Comparison of ENCODE assay signal across 8 mouse cellular contexts in the genomic region with DNA sequence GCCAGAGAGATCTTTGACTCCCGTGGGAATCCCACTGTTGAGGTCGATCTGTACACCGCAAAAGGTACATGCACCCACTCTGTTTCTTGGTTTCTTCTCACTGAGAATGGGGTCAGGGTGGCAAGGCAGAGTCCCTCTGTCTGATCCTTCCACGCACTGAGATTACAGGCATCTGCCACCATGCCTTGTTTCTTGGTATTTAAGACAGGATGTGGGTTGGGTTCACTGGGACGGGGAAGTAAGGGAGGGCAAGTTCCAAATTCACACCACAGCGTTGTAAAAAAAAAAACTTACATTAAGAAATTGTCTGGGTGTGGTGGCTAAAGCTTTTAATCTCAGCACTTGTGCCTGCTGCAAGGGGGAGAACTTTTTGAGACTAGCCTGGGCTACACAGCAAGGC. TPM values are rescaled to one million over a fixed set of nuclear protein-coding genes. Genes with fewer than 3 reads are reported as not detected.
DNase-seq lines count a peak whose midpoint lies in the region; ATAC-seq and TF ChIP-seq lines count a peak whose summit lies in the region.

No protein-coding gene starts in this region.

- H3K27me3 ChIP-seq in erythroblast, embryonic 14.5 days (ENCODE audit: control insufficient read depth) = no peaks in the 10 kb centered on the region
- H3K27me3 ChIP-seq in hindbrain, embryonic 12.5 days = no peaks in the 10 kb centered on the region
- no peaks in the 10 kb centered on the region for H3K27me3 ChIP-seq in midbrain, embryonic 12.5 days

- peak overlapping the region; percentile 10 for H3K4me3 ChIP-seq in erythroblast, embryonic 14.5 days (replicated peaks)
- peak overlapping the region; percentile 93 to 98 for H3K4me3 ChIP-seq in ES-E14 (ENCODE audit: insufficient read depth in 1 of 2, low read depth in 1 of 2, low read length in 2 of 2, poor library complexity in 1 of 2, severe bottlenecking in 1 of 2)
- H3K4me3 ChIP-seq in hindbrain, embryonic 12.5 days = peak overlapping the region; percentile 85
- peak overlapping the region; percentile 82 for H3K4me3 ChIP-seq in midbrain, embryonic 12.5 days

- in situ Hi-C loops in ES-E14 (cut with MboI; ENCODE audit: low sequenced_read_pairs in 2 of 2, unreplicated experiment in 2 of 2) = no loop called here

- H3K27ac ChIP-seq in ES-E14 (ENCODE audit: insufficient read depth, low read depth, low read length, poor library complexity, severe bottlenecking) = peak overlapping the region; percentile 85
- H3K27ac ChIP-seq in hindbrain, embryonic 12.5 days = peak overlapping the region; percentile 40; the same call in 1 of the 2 replicates
- H3K27ac ChIP-seq in midbrain, embryonic 12.5 days (replicated peaks) = no peak overlapping the region; the same call in 1 of the 2 replicates

- 31% methylated on average over 6 of the region's 6 CpGs for WGBS in hindbrain, embryonic 12.5 days
- 41% methylated on average over 6 of the region's 6 CpGs for WGBS in midbrain, embryonic 12.5 days

- H3K9me3 ChIP-seq in erythroblast, embryonic 14.5 days (ENCODE audit: control insufficient read depth, low read length) = no peaks in the 10 kb centered on the region
- H3K9me3 ChIP-seq in ES-E14 (ENCODE audit: control insufficient read depth, insufficient read depth, low read depth, low read length) = no peaks in the 10 kb centered on the region
- no peaks in the 10 kb centered on the region for H3K9me3 ChIP-seq in hindbrain, embryonic 12.5 days (replicated peaks)
- H3K9me3 ChIP-seq in midbrain, embryonic 12.5 days = no peaks in the 10 kb centered on the region

- no peak for DNase-seq in ES-E14 (ENCODE audit: low read depth, low spot score)
- no peak for DNase-seq in right cerebral cortex, adult 2 months (ENCODE audit: low spot score in 2 of 2)
- DNase-seq in frontal cortex, adult 2 months (ENCODE audit: extremely low spot score in 1 of 2, low spot score in 1 of 2) = no peak
- no peak for DNase-seq in adrenal gland, postnatal 10 days

- H3K4me1 ChIP-seq in erythroblast, embryonic 14.5 days (ENCODE audit: control insufficient read depth) = peaks cover 53% of the 10 kb centered on the region
- H3K4me1 ChIP-seq in ES-E14 (ENCODE audit: control insufficient read depth in 2 of 2, insufficient read depth in 2 of 2, low read length in 2 of 2, poor library complexity in 1 of 2) = peaks cover 7 to 12% of the 10 kb centered on the region in 2 experiments; a peak in 3 of 4 replicates
- H3K4me1 ChIP-seq in hindbrain, embryonic 12.5 days = peaks cover 55% of the 10 kb centered on the region
- H3K4me1 ChIP-seq in midbrain, embryonic 12.5 days = peaks cover 49% of the 10 kb centered on the region

- peaks cover 53% of the 10 kb centered on the region for H3K36me3 ChIP-seq in erythroblast, embryonic 14.5 days (ENCODE audit: control insufficient read depth)
- H3K36me3 ChIP-seq in ES-E14 (ENCODE audit: control insufficient read depth, insufficient read depth, low read length, poor library complexity, severe bottlenecking) = peaks cover 67% of the 10 kb centered on the region
- H3K36me3 ChIP-seq in hindbrain, embryonic 12.5 days = peaks cover 40% of the 10 kb centered on the region
- H3K36me3 ChIP-seq in midbrain, embryonic 12.5 days = peaks cover 41% of the 10 kb centered on the region

- peak overlapping the region; percentile 93 for H3K9ac ChIP-seq in ES-E14 (ENCODE audit: insufficient read depth, low read depth, low read length, poor library complexity, severe bottlenecking)
- H3K9ac ChIP-seq in hindbrain, embryonic 12.5 days = peak overlapping the region; percentile 86; the same call in 1 of the 2 replicates
- no peak overlapping the region for H3K9ac ChIP-seq in midbrain, embryonic 12.5 days (replicated peaks)

- ATAC-seq in erythroblast, adult 5-6 weeks (replicated peaks; ENCODE audit: low FRiP score, poor library complexity, severe bottlenecking) = no peak
- ATAC-seq in hindbrain, embryonic 12.5 days (ENCODE audit: low FRiP score) = no peak
- no peak for ATAC-seq in midbrain, embryonic 12.5 days (ENCODE audit: low FRiP score, low read depth)

- H3K4me2 ChIP-seq in hindbrain, embryonic 12.5 days (replicated peaks) = peak overlapping the region; percentile 80
- H3K4me2 ChIP-seq in midbrain, embryonic 12.5 days (replicated peaks) = peak overlapping the region; percentile 63

TF ChIP-seq in ES-E14, 5 proteins besides CTCF, POLR2A, EP300 and RAD21:
- no peak for TF ChIP-seq CHD2 (IDR thresholded peaks at IDR 0.05; ENCODE audit: low read depth, low read length)
- TF ChIP-seq ZNF384 (IDR thresholded peaks at IDR 0.05; ENCODE audit: low read depth, low read length) = 0 out of 2 replicates have a peak, but pooled peaks have one; percentile 33

RNA-seq across cellular contexts. Expression of a gene that starts 3.0 kb away (rescaled TPM):
- 25.2 and 47.2 TPM in 2 replicates for polyA plus RNA-seq in erythroblast, embryonic 14.5 days (2012)
- total RNA-seq in erythroblast, adult 5-6 weeks (2015; ENCODE audit: low replicate concordance) = 111 and 119 TPM in 2 replicates
- 73.2 and 74.7 TPM in 2 replicates for total RNA-seq in erythroblast, adult 5-6 weeks (2017; ENCODE audit: low replicate concordance)
- total RNA-seq in ES-E14 (2012; rRNA removed) = 824 and 994 TPM in 2 replicates
- 1,309 and 1,398 TPM in 2 replicates for polyA plus RNA-seq in hindbrain, embryonic 12.5 days (2016; fragmentation: Nextera tagmentation; extraction: Ambion mirVana)
- polyA plus RNA-seq in midbrain, embryonic 12.5 days (2016; fragmentation: Nextera tagmentation; extraction: Ambion mirVana) = 1,057 and 1,083 TPM in 2 replicates
- 979 and 1,007 TPM in 2 replicates for polyA plus RNA-seq in frontal cortex, adult 2 months (2012; rRNA removed)
- total RNA-seq in adrenal gland, postnatal 10 days (2021) = 100 to 1,000 TPM; 442 to 474 TPM

RNA-seq across cellular contexts. Expression of a gene that starts 38.4 kb away (rescaled TPM):
- polyA plus RNA-seq in erythroblast, embryonic 14.5 days (2012) = not detected in 2 replicates
- total RNA-seq in erythroblast, adult 5-6 weeks (2015; ENCODE audit: low replicate concordance) = not detected in 2 replicates
- not detected in 2 replicates for total RNA-seq in erythroblast, adult 5-6 weeks (2017; ENCODE audit: low replicate concordance)
- total RNA-seq in ES-E14 (2012; rRNA removed) = 0.18 and 0.21 TPM in 2 replicates
- 0.41 TPM in 1 of 2 replicates, not detected in the other for polyA plus RNA-seq in hindbrain, embryonic 12.5 days (2016; fragmentation: Nextera tagmentation; extraction: Ambion mirVana)
- not detected in 2 replicates for polyA plus RNA-seq in midbrain, embryonic 12.5 days (2016; fragmentation: Nextera tagmentation; extraction: Ambion mirVana)
- polyA plus RNA-seq in frontal cortex, adult 2 months (2012; rRNA removed) = 0.15 TPM in 1 of 2 replicates, not detected in the other
- total RNA-seq in adrenal gland, postnatal 10 days (2021) = under 1 TPM; 0.27 to 0.54 TPM

RNA-seq across cellular contexts. Expression of a gene that starts 41.9 kb away (rescaled TPM):
- polyA plus RNA-seq in erythroblast, embryonic 14.5 days (2012) = 3.1 and 3.5 TPM in 2 replicates
- 11.1 and 22.4 TPM in 2 replicates for total RNA-seq in erythroblast, adult 5-6 weeks (2015; ENCODE audit: low replicate concordance)
- 9.5 and 10.9 TPM in 2 replicates for total RNA-seq in erythroblast, adult 5-6 weeks (2017; ENCODE audit: low replicate concordance)
- total RNA-seq in ES-E14 (2012; rRNA removed) = 21.7 and 24.8 TPM in 2 replicates
- polyA plus RNA-seq in hindbrain, embryonic 12.5 days (2016; fragmentation: Nextera tagmentation; extraction: Ambion mirVana) = 60.5 and 66.1 TPM in 2 replicates
- polyA plus RNA-seq in midbrain, embryonic 12.5 days (2016; fragmentation: Nextera tagmentation; extraction: Ambion mirVana) = 50.7 and 59.1 TPM in 2 replicates
- 64.4 and 66.1 TPM in 2 replicates for polyA plus RNA-seq in frontal cortex, adult 2 months (2012; rRNA removed)
- total RNA-seq in adrenal gland, postnatal 10 days (2021) = 100 to 1,000 TPM in 1 of 2 experiments, 10 to 100 TPM in 1; 85.3 to 118 TPM

Comparison
In these comparisons a context has a peak if more than half of its experiments do, and no peak if none do; other contexts are left out.
1. H3K4me3 ChIP-seq: peak in every context shown above with its lines; median percentile 96 in ES-E14; 85 in hindbrain, embryonic 12.5 days; 82 in midbrain, embryonic 12.5 days; 10 in erythroblast, embryonic 14.5 days.
2. RNA of a gene that starts 3.0 kb away (polyA plus RNA-seq): 1,309 to 1,398 TPM in hindbrain, embryonic 12.5 days, 1,057 to 1,083 TPM in midbrain, embryonic 12.5 days and 979 to 1,007 TPM in frontal cortex, adult 2 months; 25.2 to 47.2 TPM in erythroblast, embryonic 14.5 days; every median in the first group is over 10 times any median in the second.
3. RNA of a gene that starts 41.9 kb away (polyA plus RNA-seq): 64.4 to 66.1 TPM in frontal cortex, adult 2 months, 60.5 to 66.1 TPM in hindbrain, embryonic 12.5 days and 50.7 to 59.1 TPM in midbrain, embryonic 12.5 days; 3.1 to 3.5 TPM in erythroblast, embryonic 14.5 days; every median in the first group is over 10 times any median in the second.